Mouse (Mus musculus) brown adipose tissue, adult 24 weeks (tissue): ENCODE data around the gene Olfr1014. TPM values are rescaled to one million over a fixed set of nuclear protein-coding genes. Genes with fewer than 3 reads are reported as not detected.

Source experiments
- H3K27ac ChIP-seq: fragments of 200-500 bp; replicated peaks from 2 replicates; pipeline ENCODE4 v1.5.1; 2012; ENCODE audit warnings: low read depth, mild to moderate bottlenecking, low read length
- H3K4me1 ChIP-seq: fragments of 200-500 bp; 2 replicates; pipeline ENCODE4 v1.6.1; 2012; ENCODE audit warnings: low read length, mixed read lengths; ENCODE audit not compliant: control insufficient read depth, insufficient read depth, insufficient read length
- H3K4me3 ChIP-seq: fragments of 200-500 bp; 2 replicates; pipeline ENCODE4 v1.5.1; 2012; ENCODE audit warnings: low read depth, mild to moderate bottlenecking, low read length, moderate library complexity; ENCODE audit not compliant: insufficient read depth
- polyA plus RNA-seq: library from polyadenylated mRNA; stranded (reverse); fragments of >200 nt; gene quantifications from 2 replicates; pipeline ENCODE4 v1.2.4, GENCODE M21; 2012; ENCODE audit not compliant: missing spikeins, insufficient read depth, insufficient read length

The Olfr1014 gene
- polyA plus RNA-seq: not detected in 2 replicates

- Histone ChIP-seq H3K27ac (no peak within 1 kb of the TSS), H3K4me3 (no peak within 1 kb of the TSS), H3K4me1 (no peaks in the 10 kb centered on the region)
These were observed at the start of gene Olfr1014 for GRCm38 (mm10) chr2:85772413-85772812. Gene Olfr1014 (plus strand): TSS chr2:85772713.

- Histone ChIP-seq H3K4me1 (no peaks in the 10 kb centered on the region), H3K27ac (no peak overlapping the region), H3K4me3 (no peak overlapping the region)
These were observed 46.7 kb upstream of the Olfr1014 start for GRCm38 (mm10) chr2:85725793-85726192.

- no peaks in the 10 kb centered on the region for H3K4me1 ChIP-seq
- no peak overlapping the region for H3K4me3 ChIP-seq
- H3K27ac ChIP-seq: no peak overlapping the region
These were observed 18.7 kb upstream of the Olfr1014 start for GRCm38 (mm10) chr2:85753822-85754221.

- Histone ChIP-seq H3K27ac (no peak within 1 kb of the TSS), H3K4me3 (no peak within 1 kb of the TSS), H3K4me1 (no peaks in the 10 kb centered on the region)
These were observed 9.8 kb upstream of the Olfr1014 start, which contains the start of gene Olfr1012 for GRCm38 (mm10) chr2:85762666-85763065. Gene Olfr1012 (minus strand): TSS chr2:85762766.

GRCm38 (mm10) chr2:85766798-85767197 is 5.7 kb upstream of the Olfr1014 start, which contains the start of gene Olfr1013:
Gene Olfr1013 (plus strand): TSS chr2:85767098.
- no peak within 1 kb of the TSS for H3K4me3 ChIP-seq
- H3K27ac ChIP-seq: no peak within 1 kb of the TSS

GRCm38 (mm10) chr2:85781717-85782116 is 9.2 kb downstream of the Olfr1014 start, which contains the start of gene Olfr1015:
Gene Olfr1015 (plus strand): TSS chr2:85782017.
- no peak within 1 kb of the TSS for H3K27ac ChIP-seq
- no peak within 1 kb of the TSS for H3K4me3 ChIP-seq
- no peaks in the 10 kb centered on the region for H3K4me1 ChIP-seq

More at GRCm38 (mm10) chr2:85766798-85767197, 5.7 kb upstream of the Olfr1014 start, which contains the start of gene Olfr1013:
- no peaks in the 10 kb centered on the region for H3K4me1 ChIP-seq

GRCm38 (mm10) chr2:85792331-85792730 is 19.8 kb downstream of the Olfr1014 start:
- Histone ChIP-seq H3K27ac (no peak overlapping the region), H3K4me3 (no peak overlapping the region), H3K4me1 (no peaks in the 10 kb centered on the region)

- H3K4me1 ChIP-seq: no peaks in the 10 kb centered on the region
- H3K27ac ChIP-seq: no peak within 1 kb of the TSS
- H3K4me3 ChIP-seq: no peak within 1 kb of the TSS
These were observed 29.9 kb downstream of the Olfr1014 start, which contains the start of gene Olfr1016 for GRCm38 (mm10) chr2:85802444-85802843. Gene Olfr1016 (minus strand): TSS chr2:85802544.

GRCm38 (mm10) chr2:85804501-85804900 is 32.0 kb downstream of the Olfr1014 start:
- Histone ChIP-seq H3K4me3 (no peak overlapping the region), H3K4me1 (no peaks in the 10 kb centered on the region), H3K27ac (no peak overlapping the region)

GRCm38 (mm10) chr2:85818179-85818578 is 45.7 kb downstream of the Olfr1014 start, which contains the start of gene Olfr1018:
Gene Olfr1018 (plus strand): TSS chr2:85818479.
- Histone ChIP-seq H3K27ac (no peak within 1 kb of the TSS), H3K4me3 (no peak within 1 kb of the TSS), H3K4me1 (no peaks in the 10 kb centered on the region)

Other genes starting within 250 kb of the Olfr1014 start
- gene Olfr996, start 193.5 kb upstream of the Olfr1014 start, polyA plus RNA-seq: not detected in 2 replicates
- gene Olfr998, start 183.8 kb upstream of the Olfr1014 start, polyA plus RNA-seq: not detected in 2 replicates
- gene Olfr1000, start 160.8 kb upstream of the Olfr1014 start, polyA plus RNA-seq: not detected in 2 replicates
- not detected in 2 replicates for gene Olfr1002, start 122.0 kb upstream of the Olfr1014 start, polyA plus RNA-seq
- not detected in 2 replicates for gene Olfr154, start 108.3 kb upstream of the Olfr1014 start, polyA plus RNA-seq
- not detected in 2 replicates for gene Olfr1006, start 93.9 kb upstream of the Olfr1014 start, polyA plus RNA-seq
- not detected in 2 replicates for gene Olfr1008, start 83.3 kb upstream of the Olfr1014 start, polyA plus RNA-seq
- not detected in 2 replicates for gene Olfr1009, start 57.3 kb upstream of the Olfr1014 start, polyA plus RNA-seq
- gene Olfr1012, start 9.9 kb upstream of the Olfr1014 start, polyA plus RNA-seq: not detected in 2 replicates
- gene Olfr1013, start 5.6 kb upstream of the Olfr1014 start, polyA plus RNA-seq: not detected in 2 replicates
- not detected in 2 replicates for gene Olfr1015, start 9.3 kb downstream of the Olfr1014 start, polyA plus RNA-seq
- not detected in 2 replicates for gene Olfr1016, start 29.8 kb downstream of the Olfr1014 start, polyA plus RNA-seq
- gene Olfr1018, start 45.8 kb downstream of the Olfr1014 start, polyA plus RNA-seq: not detected in 2 replicates
- gene Olfr1019, start 72.8 kb downstream of the Olfr1014 start, polyA plus RNA-seq: not detected in 2 replicates
- gene Olfr1020, start 74.3 kb downstream of the Olfr1014 start, polyA plus RNA-seq: not detected in 2 replicates
- not detected in 2 replicates for gene Olfr1022, start 95.9 kb downstream of the Olfr1014 start, polyA plus RNA-seq
- not detected in 2 replicates for gene Olfr1023, start 112.9 kb downstream of the Olfr1014 start, polyA plus RNA-seq
- gene Olfr1024, start 132.3 kb downstream of the Olfr1014 start, polyA plus RNA-seq: not detected in 2 replicates
- gene Olfr1025-ps1, start 142.5 kb downstream of the Olfr1014 start, polyA plus RNA-seq: not detected in 2 replicates
- not detected in 2 replicates for gene Olfr1026, start 148.8 kb downstream of the Olfr1014 start, polyA plus RNA-seq
- not detected in 2 replicates for gene Olfr1028, start 177.7 kb downstream of the Olfr1014 start, polyA plus RNA-seq
- gene Olfr1029, start 201.2 kb downstream of the Olfr1014 start, polyA plus RNA-seq: not detected in 2 replicates
- not detected in 2 replicates for gene Olfr1030, start 206.6 kb downstream of the Olfr1014 start, polyA plus RNA-seq
- not detected in 2 replicates for gene Olfr1031, start 217.6 kb downstream of the Olfr1014 start, polyA plus RNA-seq
- gene Olfr1032, start 232.8 kb downstream of the Olfr1014 start, polyA plus RNA-seq: not detected in 2 replicates
- 2.5 TPM in 1 of 2 replicates, not detected in the other for gene Olfr1033, start 247.9 kb downstream of the Olfr1014 start, polyA plus RNA-seq